Mouse (Mus musculus) left cerebral cortex, adult 2 months (tissue): ENCODE measurements around the gene Igsf3. TPM values are rescaled to one million over a fixed set of nuclear protein-coding genes. Genes with fewer than 3 reads are reported as not detected.

ENCODE experiments used
- DNase-seq, 2 experiments: peaks; one replicate each; pipeline ENCODE4 v3.0.0; 2021 to 2022; ENCODE audit warnings: low spot score in 2 of 2, mixed read lengths in 1 of 2; ENCODE audit errors: extremely low spot score in 1 of 2
- H3K27ac ChIP-seq: fragments of 200-600 bp; 2 replicates; pipeline ENCODE4 v1.8.1; 2022
- H3K4me3 ChIP-seq: fragments of 200-600 bp; 2 replicates; pipeline ENCODE4 v1.8.1; 2022
- CTCF ChIP-seq: fragments of 200-600 bp; IDR thresholded peaks from 2 replicates; pipeline ENCODE4 v1.8.1; 2022; ENCODE audit warnings: antibody characterized with exemption, mild to moderate bottlenecking, moderate library complexity
- intact Hi-C: fragments of 180-260 bp; cut with DNase I; formaldehyde crosslinking; loops from one replicate; pipeline ENCODE4 v1.15.1; 2025
- total RNA-seq, 2 experiments: library from RNA; stranded (reverse); gene quantifications; 2 replicates each; pipeline ENCODE4 v1.2.3; 2021

The Igsf3 gene
- total RNA-seq, 2 experiments from 2014 or later, result 22.0 to 23.7 TPM

DNA sequence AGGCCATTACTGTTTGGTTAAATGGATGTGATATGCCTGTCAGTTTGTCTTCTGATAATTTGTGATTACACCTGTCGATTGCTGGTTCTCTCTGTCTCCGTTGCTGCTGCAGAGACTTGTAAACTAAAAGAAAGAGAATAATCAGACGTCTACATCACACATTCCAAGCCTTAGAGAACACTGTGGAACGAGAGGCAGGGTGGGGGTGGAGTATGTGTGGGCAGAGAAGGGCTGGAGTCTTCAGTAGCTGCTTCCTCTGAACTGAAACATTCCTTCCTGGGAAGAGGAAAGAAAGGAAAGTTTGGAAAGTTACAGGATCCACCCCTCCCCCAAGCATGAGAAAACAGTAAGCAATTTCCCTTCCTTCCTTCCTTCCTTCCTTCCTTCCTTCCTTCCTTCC, 95.0 kb downstream of the Igsf3 start:
- Histone ChIP-seq H3K4me3 (no peak overlapping the region), H3K27ac (no peak overlapping the region)
- no peak for TF ChIP-seq CTCF
- intact Hi-C loops, result no loop called here
- DNase-seq, result no peak

DNA sequence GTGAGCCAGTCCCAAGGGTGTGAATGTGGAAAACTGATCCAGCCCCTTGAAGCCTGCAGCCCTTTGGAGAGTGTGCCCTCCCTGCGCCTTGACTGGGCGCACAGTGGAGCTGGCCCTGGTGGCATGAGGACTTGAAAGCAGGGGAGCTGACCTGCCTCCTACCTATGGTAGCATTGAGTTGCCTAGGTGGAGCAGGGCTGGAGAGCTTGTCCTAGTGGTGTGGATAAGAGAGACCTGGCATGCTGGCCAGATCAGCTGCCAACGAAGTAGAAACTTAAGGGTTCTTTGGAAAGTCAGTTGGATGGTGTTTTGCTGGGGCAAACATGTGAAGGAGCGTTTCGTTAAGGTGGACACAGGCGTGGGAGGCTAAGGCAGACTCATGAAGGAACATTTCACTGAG, 105.1 kb downstream of the Igsf3 start:
- Histone ChIP-seq H3K27ac (no peak overlapping the region), H3K4me3 (no peak overlapping the region)
- DNase-seq, result no peak
- no peak for TF ChIP-seq CTCF
- intact Hi-C loops, result no loop called here

DNA sequence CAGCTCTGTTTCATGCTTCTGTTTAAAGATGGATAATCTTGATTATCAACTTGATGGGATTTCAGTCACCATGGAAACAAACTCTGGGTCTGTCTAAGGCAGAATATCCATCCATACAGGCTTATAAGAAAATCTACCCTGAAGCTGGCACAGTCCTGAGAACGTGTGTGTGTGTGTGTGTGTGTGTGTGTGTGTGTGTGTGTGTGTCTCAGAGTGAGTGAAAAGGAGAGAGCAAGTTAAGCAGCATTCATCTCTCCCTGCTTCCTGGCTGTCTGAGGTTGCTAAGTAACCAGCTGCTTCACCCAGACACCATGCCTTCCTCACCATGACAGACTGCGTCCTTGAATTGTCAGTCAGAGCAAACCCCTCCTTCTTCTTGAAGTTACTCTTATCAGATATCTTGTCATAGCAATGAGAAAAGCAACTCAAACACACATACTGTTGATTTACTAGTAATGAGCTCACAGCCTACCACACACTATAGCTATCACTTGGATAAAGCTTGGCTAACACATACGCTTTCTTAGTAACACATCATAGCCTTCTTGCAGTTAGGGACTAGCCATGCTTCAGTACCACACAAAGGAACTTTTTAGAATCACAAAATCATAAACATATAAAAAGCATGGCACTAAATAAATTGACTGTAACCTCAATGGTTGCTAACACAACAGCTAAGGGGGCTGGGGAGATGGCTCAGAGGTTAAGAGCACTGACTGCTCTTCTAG, 106.5 kb downstream of the Igsf3 start:
- no peak overlapping the region for H3K4me3 ChIP-seq
- intact Hi-C loops, result no loop called here
- DNase-seq, result no peak

DNA sequence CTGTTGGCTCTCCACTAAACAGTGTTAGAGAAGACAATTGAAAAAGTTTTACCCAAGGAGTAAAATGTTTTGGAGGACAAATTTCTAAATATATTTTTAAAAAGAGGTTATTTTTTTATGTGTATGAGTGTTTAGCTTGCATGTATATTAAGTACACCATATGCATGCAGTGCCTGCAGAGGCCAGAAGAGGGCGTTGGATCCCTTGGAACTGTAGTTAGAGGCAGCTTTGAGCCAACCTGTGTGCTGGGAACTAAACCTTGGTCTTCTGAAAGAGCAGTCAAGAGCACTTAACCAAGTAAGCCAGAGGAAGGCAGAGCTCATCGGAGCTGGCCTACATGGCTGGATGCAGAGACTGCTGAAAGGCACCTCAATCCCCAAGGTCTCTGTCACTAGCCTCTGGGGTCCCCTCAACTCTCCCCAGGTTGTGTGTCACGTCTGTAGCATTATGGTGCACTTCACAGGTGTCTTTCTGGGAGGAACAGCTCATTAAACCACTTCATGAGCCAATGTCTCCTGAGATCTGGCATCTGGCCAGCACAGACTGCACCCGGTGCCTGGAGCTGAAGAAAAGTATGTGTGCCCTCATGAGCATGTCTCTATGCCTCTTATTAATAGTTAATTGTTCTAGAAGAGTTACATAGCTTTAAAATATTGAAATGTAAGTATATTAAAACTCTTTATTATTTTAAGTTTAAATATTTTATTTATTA, 109.3 kb downstream of the Igsf3 start:
- TF ChIP-seq CTCF, result peak; percentile 13
- no peak overlapping the region for H3K4me3 ChIP-seq
- H3K27ac ChIP-seq, result no peak overlapping the region
- intact Hi-C loops, result no loop called here
- DNase-seq, result no peak

More for the DNA sequence above, 106.5 kb downstream of the Igsf3 start:
- no peak overlapping the region for H3K27ac ChIP-seq
- TF ChIP-seq CTCF, result no peak

DNA sequence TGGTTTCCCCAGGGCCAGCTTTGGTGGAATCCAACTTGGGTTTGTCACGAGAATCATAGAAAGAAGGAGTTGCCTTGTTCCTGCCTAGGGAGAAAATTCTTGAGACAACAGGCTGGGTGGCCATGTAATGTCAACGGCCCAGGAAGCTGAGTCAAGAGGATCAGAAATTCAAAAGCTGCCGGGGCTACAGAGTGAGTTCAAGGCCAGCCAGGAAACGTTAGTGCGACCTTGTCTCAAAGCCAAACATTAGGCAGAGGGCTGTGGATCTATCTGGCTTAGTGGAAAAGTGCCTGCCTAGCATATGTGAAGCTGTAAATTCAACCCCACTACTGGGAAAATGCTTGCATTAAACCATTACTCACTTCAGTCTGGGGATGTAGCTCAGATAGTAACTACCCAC, 110.6 kb downstream of the Igsf3 start:
- no peak for TF ChIP-seq CTCF
- intact Hi-C loops, result no loop called here
- Histone ChIP-seq H3K27ac (no peak overlapping the region), H3K4me3 (no peak overlapping the region)
- no peak for DNase-seq

DNA sequence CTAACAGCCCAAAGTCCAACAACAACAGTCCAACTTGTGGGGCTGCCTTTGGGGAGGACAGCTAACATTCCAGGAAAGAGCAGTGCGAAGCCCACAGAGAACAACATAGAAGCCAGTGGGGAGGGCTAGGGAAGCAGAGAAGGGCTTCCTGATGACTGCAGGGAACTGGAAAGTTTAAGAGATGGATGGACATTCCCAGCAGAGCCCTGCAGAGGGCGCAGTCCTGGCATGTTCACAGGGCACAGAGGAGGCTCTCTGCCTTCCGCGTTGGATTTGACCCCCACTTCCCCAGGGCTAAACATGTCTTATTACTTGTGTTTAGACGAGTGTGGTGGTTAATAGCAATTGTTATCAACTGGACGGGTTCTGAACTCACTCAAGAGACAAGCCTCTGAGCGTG, 111.3 kb downstream of the Igsf3 start:
- no peak for DNase-seq

DNA sequence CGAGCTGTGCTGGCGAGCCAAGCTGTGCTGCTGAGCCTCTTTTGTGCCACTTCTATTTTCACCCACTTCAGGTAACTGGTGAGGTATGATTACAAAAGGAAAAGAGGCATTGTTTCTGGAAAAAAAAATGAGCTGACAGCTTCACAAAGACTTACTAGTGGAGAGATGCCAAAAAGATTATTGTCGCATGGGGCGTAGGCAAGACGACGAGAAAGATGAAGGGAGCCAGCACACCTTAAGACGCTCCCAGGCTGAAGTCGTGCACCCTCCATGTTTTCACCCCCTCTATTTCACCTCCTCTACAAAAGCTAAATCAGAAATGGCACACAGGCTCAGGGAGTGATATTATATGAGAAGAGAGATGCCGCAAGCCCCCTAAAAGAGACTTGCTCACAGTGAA, 113.6 kb downstream of the Igsf3 start:
- intact Hi-C loops, result loop anchor here (10.0 kb wide), 1 partner anchor 574 kb away; no protein-coding TSS in a partner anchor
- no peak for TF ChIP-seq CTCF
- no peak for DNase-seq
- Histone ChIP-seq H3K27ac (no peak overlapping the region), H3K4me3 (no peak overlapping the region)

More for the DNA sequence above, 111.3 kb downstream of the Igsf3 start:
- H3K4me3 ChIP-seq, result no peak overlapping the region
- H3K27ac ChIP-seq, result no peak overlapping the region
- no peak for TF ChIP-seq CTCF
- intact Hi-C loops, result no loop called here

DNA sequence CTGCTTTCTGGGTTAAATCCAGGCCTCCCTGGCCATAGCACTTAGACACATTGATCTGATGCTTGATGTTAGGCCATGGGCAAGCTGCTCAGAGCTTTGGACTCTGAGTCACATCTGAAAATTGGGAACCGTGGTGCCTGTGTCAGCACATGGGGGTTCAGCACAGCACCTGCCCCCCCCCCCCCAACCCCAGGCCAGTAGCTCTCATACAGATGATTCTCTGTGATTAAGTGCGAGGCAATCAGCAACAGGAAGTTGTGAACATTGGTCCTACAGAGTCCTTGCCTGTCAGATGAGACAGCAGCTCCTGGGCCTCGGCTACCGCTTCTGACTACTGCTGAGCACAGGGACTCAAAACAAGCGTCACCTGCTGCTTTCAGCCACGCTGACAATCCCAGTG, 116.0 kb downstream of the Igsf3 start:
- TF ChIP-seq CTCF, result no peak
- intact Hi-C loops, result loop anchor here (1.0 to 10.0 kb wide), 2 partner anchors 319 to 572 kb away; no protein-coding TSS in a partner anchor
- Histone ChIP-seq H3K4me3 (no peak overlapping the region), H3K27ac (no peak overlapping the region)
- no peak for DNase-seq

DNA sequence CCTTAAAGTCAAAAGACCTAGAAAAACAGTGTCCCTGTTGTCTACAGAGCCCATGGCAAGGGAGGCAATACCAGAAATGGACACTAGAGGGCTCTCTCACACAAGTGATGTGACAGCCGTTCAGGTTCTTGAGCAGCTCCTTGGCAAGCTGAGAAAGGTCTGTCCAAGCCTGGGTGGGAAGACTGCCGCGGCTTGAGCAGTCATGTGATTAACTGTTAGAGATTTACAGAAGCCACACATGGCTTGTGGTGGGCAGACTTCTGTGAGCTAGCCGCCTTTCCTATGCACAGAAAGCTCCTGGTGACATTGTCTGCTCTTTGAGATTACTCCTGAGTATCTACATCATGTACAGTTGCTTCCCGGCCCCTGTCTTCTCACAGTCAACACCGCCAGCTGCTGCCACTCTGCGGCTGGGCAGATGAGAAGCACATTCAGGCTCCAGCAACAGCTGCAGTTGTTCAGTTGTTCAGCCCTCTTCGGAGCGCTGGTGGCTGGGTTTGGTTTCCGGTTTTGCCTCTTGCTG, 117.1 kb downstream of the Igsf3 start:
- intact Hi-C loops, result loop anchor here (1.0 to 10.0 kb wide), 3 partner anchors 312 to 571 kb away; no protein-coding TSS in a partner anchor
- peak; percentile 87 to 92 for DNase-seq
- peak; percentile 99 for TF ChIP-seq CTCF
- no peak overlapping the region for H3K27ac ChIP-seq
- H3K4me3 ChIP-seq, result no peak overlapping the region

DNA sequence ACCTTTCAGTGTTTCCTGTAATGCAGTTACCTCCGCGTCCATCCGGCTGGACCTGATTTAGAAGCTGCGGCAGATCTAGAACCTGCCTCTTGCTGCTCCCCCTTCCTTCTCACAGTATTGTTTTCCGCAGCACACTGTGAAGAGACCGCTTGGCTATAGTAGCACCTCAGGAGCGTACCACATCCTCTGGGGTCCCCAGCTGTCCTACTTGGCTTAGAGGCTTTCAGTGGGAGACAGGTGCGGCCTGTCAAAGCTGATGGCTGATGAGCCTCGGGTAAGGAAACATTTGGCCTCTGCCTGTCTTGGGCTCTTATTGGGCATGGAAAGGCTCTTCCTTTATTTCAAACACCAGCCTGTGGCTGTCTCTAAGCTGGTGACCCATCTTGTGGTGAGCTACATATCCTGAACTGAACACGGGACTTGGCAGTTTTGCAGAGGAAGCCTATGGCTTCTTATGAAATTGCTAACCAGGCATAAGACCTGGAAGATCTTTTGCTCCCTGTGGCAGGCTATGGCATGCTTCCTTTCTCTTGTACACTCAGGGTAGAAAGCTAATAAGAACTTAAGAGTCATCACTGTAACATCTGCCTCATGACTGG, 120.6 kb downstream of the Igsf3 start:
- DNase-seq, result no peak
- H3K27ac ChIP-seq, result no peak overlapping the region
- no peak for TF ChIP-seq CTCF

DNA sequence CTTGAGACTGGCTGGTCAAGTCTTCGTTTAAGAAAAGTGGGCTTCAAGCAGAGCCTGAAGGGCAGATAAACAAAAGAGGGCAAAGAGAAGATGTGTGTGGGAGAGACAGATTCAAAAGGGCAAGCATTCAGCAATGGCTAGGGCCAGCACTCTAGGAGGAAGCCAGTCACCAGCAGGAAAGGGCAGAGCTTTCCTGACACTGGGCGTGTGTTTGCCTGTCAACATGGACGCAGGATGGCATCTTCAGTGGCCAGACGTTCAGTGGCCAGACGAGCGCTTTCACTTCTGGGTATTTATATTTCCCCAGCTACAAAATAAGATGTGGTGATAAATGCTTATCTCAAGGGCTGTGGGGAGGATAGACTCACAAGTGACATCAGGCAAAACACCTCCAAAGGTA, 123.0 kb downstream of the Igsf3 start:
- Histone ChIP-seq H3K4me3 (no peak overlapping the region), H3K27ac (no peak overlapping the region)
- intact Hi-C loops, result loop anchor here (5.0 to 10.0 kb wide), 2 partner anchors 565 to 742 kb away; no protein-coding TSS in a partner anchor
- no peak for TF ChIP-seq CTCF
- no peak for DNase-seq

More for the DNA sequence above, 120.6 kb downstream of the Igsf3 start:
- no peak overlapping the region for H3K4me3 ChIP-seq
- intact Hi-C loops, result loop anchor here (5.0 to 10.0 kb wide), 2 partner anchors 567 to 745 kb away; no protein-coding TSS in a partner anchor
